Mouse (Mus musculus) MEL (cell line): ENCODE measurements at regions not wholly inside any gene's neighbourhood (a gene's known extent, or its start where the extent isn't known, plus 50 kb on each side); places are given as distances from the start of the nearest gene placed in this dataset.

Experiments
- CHD1 ChIP-seq: IDR thresholded peaks from 2 replicates; pipeline ENCODE4 v1.6.1; 2012; ENCODE audit warnings: low read depth, mild to moderate bottlenecking, inconsistent platforms, low read length, improper control_type of control experiment
- CTCF ChIP-seq, 3 experiments: IDR thresholded peaks in 2 of 3; conservative IDR thresholded peaks in 1 of 3; 2 replicates each; pipeline ENCODE4 v1.5.1; 2011 to 2012; ENCODE audit warnings: low read length in 3 of 3, low read depth in 2 of 3, mild to moderate bottlenecking in 2 of 3, improper control_type of control experiment in 1 of 3, inconsistent platforms in 1 of 3, mixed read lengths in 1 of 3, moderate library complexity in 1 of 3; ENCODE audit not compliant: control insufficient read depth in 1 of 3, insufficient read depth in 1 of 3, poor library complexity in 1 of 3, severe bottlenecking in 1 of 3
- ELF1 ChIP-seq: IDR thresholded peaks from 2 replicates; pipeline ENCODE4 v1.6.1; 2014; ENCODE audit warnings: low read depth, mild to moderate bottlenecking, inconsistent platforms, low read length, improper control_type of control experiment, moderate library complexity
- EP300 ChIP-seq, 2 experiments: IDR thresholded peaks; 2 replicates each; pipeline ENCODE4 v1.6.1; 2011; ENCODE audit warnings: improper control_type of control experiment in 2 of 2, low read length in 2 of 2, low read depth in 1 of 2, mild to moderate bottlenecking in 1 of 2
- POLR2A ChIP-seq, 2 experiments: IDR thresholded peaks; 2 replicates each; pipeline ENCODE4 v1.6.1; 2011 to 2012; ENCODE audit warnings: low read length in 2 of 2, mild to moderate bottlenecking in 2 of 2, control low read depth in 1 of 2, improper control_type of control experiment in 1 of 2, low read depth in 1 of 2, moderate library complexity in 1 of 2; ENCODE audit not compliant: control insufficient read depth in 1 of 2, insufficient read depth in 1 of 2, poor library complexity in 1 of 2
- TAL1 ChIP-seq: IDR thresholded peaks from 2 replicates; pipeline ENCODE4 v1.6.1; 2012; ENCODE audit warnings: mild to moderate bottlenecking, inconsistent platforms, low read length, moderate library complexity, mixed read lengths

- no peak for TF ChIP-seq EP300 (IDR thresholded peaks at IDR 0.05; ENCODE audit: low read depth in 1 of 2, low read length in 2 of 2)
- TF ChIP-seq CTCF (IDR thresholded peaks at IDR 0.05 in 2 of 3, conservative IDR thresholded peaks at IDR 0.05 in 1 of 3; ENCODE audit: control insufficient read depth in 1 of 3, insufficient read depth in 1 of 3, low read depth in 2 of 3, low read length in 3 of 3, poor library complexity in 1 of 3, severe bottlenecking in 1 of 3): no peak
- TF ChIP-seq TAL1: no peak
- no peak for TF ChIP-seq CHD1
- TF ChIP-seq ELF1: no peak
- TF ChIP-seq POLR2A (IDR thresholded peaks at IDR 0.05; ENCODE audit: control insufficient read depth in 1 of 2, insufficient read depth in 1 of 2, low read depth in 1 of 2, low read length in 2 of 2, poor library complexity in 1 of 2): no peak
These were observed 97.2 kb downstream of the Kif26a start for GRCm38 (mm10) chr12:112243231-112243630.
